Mouse (Mus musculus) heart, embryonic 11.5 days (tissue): ENCODE results near the gene Cdkn3. TPM values are rescaled to one million over a fixed set of nuclear protein-coding genes. Genes with fewer than 3 reads are reported as not detected.

ENCODE experiments used
- ATAC-seq: fragments of 200-750 bp; cut with Nextera tagmentation; replicated peaks from 2 replicates; pipeline ENCODE4 v1.8.0; 2017; ENCODE audit warnings: moderate library complexity; ENCODE audit not compliant: insufficient number of reproducible peaks, low FRiP score, low TSS enrichment
- H3K27ac ChIP-seq: fragments of 300-500 bp; sonication (generic); 2 replicates; pipeline ENCODE4 v1.5.1; 2014; ENCODE audit warnings: mild to moderate bottlenecking, low read depth, low read length
- H3K27me3 ChIP-seq: fragments of 300-500 bp; sonication (generic); 2 replicates; pipeline ENCODE4 v1.6.1; 2014; ENCODE audit warnings: mild to moderate bottlenecking, low read length, mixed read lengths; ENCODE audit not compliant: control insufficient read depth, insufficient read depth
- H3K36me3 ChIP-seq: fragments of 300-500 bp; sonication (generic); 2 replicates; pipeline ENCODE4 v1.6.1; 2014; ENCODE audit warnings: mild to moderate bottlenecking, low read length, moderate library complexity, mixed read lengths; ENCODE audit not compliant: control insufficient read depth, insufficient read depth
- H3K4me1 ChIP-seq: fragments of 300-500 bp; sonication (generic); 2 replicates; pipeline ENCODE4 v1.6.1; 2014; ENCODE audit warnings: low read length; ENCODE audit not compliant: control insufficient read depth, insufficient read depth
- H3K4me2 ChIP-seq: fragments of 300-500 bp; sonication (generic); 2 replicates; pipeline ENCODE4 v1.6.1; 2014; ENCODE audit warnings: mild to moderate bottlenecking, moderate library complexity
- H3K4me3 ChIP-seq: fragments of 300-500 bp; sonication (generic); 2 replicates; pipeline ENCODE4 v1.5.1; 2014; ENCODE audit warnings: low read depth, low read length
- H3K9ac ChIP-seq: fragments of 300-500 bp; sonication (generic); 2 replicates; pipeline ENCODE4 v1.6.1; 2014; ENCODE audit warnings: mild to moderate bottlenecking, low read depth, low read length, moderate library complexity
- H3K9me3 ChIP-seq: fragments of 300-500 bp; sonication (generic); replicated peaks from 2 replicates; pipeline ENCODE4 v1.6.1; 2016; ENCODE audit warnings: low read length; ENCODE audit not compliant: control insufficient read depth
- WGBS: fragments of 180-500 bp; shearing (Covaris S2); extraction: QIAGEN DNeasy Blood & Tissue Kit; methylation state at CpG from one replicate; pipeline ENCODE4 v1.1.7; 2014; ENCODE audit not compliant: insufficient replicate concordance; 5-methylcytosine and 5-hydroxymethylcytosine counted together
- polyA plus RNA-seq: library from polyadenylated mRNA; unstranded; fragments of >200 nt; fragmentation: Nextera tagmentation; extraction: Ambion mirVana; gene quantifications from 2 replicates; pipeline ENCODE4 v1.2.1, GENCODE M21; 2014

Gene Cdkn3
- 45.4 and 59.4 TPM in 2 replicates for polyA plus RNA-seq

- Histone ChIP-seq H3K9ac (peak within 1 kb of the TSS; percentile 72), H3K4me1 (peaks cover 4% of the 10 kb centered on the region; the same call in 1 of the 2 replicates), H3K9me3 (no peaks in the 10 kb centered on the region), H3K36me3 (no peaks in the 10 kb centered on the region), H3K27ac (0 out of 2 replicates have a peak within 1 kb of the TSS, but pooled peaks have one; percentile 50), H3K4me3 (peak within 1 kb of the TSS; percentile 83), H3K4me2 (peak within 1 kb of the TSS; percentile 95), H3K27me3 (no peaks in the 10 kb centered on the region)
- under 1% methylated on average over 54 of the region's 54 CpGs for WGBS
- ATAC-seq = peak; percentile 99
Observed at GRCm38 (mm10) chr14:46760355-46761029, at the start of gene Cdkn3. Gene Cdkn3, plus strand, starts transcription at chr14:46760541.

- 61% methylated on average over 12 of the region's 12 CpGs for WGBS
- Histone ChIP-seq H3K27ac (no peak overlapping the region), H3K4me2 (no peak overlapping the region), H3K4me1 (no peaks in the 10 kb centered on the region), H3K27me3 (no peaks in the 10 kb centered on the region; the same call in 1 of the 2 replicates), H3K4me3 (no peak overlapping the region), H3K36me3 (no peaks in the 10 kb centered on the region), H3K9ac (no peak overlapping the region), H3K9me3 (no peaks in the 10 kb centered on the region)
- ATAC-seq = no peak
Observed at GRCm38 (mm10) chr14:46718483-46718922, 41.8 kb upstream of the Cdkn3 start.

GRCm38 (mm10) chr14:46722031-46722430 lies 38.3 kb upstream of the Cdkn3 start:
- no peaks in the 10 kb centered on the region; the same call in 1 of the 2 replicates for H3K27me3 ChIP-seq
- no peak overlapping the region for H3K27ac ChIP-seq
- no peaks in the 10 kb centered on the region for H3K4me1 ChIP-seq
- no peaks in the 10 kb centered on the region for H3K36me3 ChIP-seq
- WGBS = 48% methylated on average over 5 of the region's 5 CpGs
- H3K4me2 ChIP-seq = no peak overlapping the region
- H3K9ac ChIP-seq = no peak overlapping the region
- H3K4me3 ChIP-seq = no peak overlapping the region
- no peaks in the 10 kb centered on the region for H3K9me3 ChIP-seq
- no peak for ATAC-seq

- H3K27ac ChIP-seq = no peak overlapping the region
- 26% methylated on average over 3 of the region's 3 CpGs for WGBS
- H3K4me2 ChIP-seq = no peak overlapping the region
- no peaks in the 10 kb centered on the region for H3K9me3 ChIP-seq
- H3K4me3 ChIP-seq = no peak overlapping the region
- H3K27me3 ChIP-seq = no peaks in the 10 kb centered on the region; the same call in 1 of the 2 replicates
- no peaks in the 10 kb centered on the region for H3K36me3 ChIP-seq
- no peaks in the 10 kb centered on the region for H3K4me1 ChIP-seq
- H3K9ac ChIP-seq = no peak overlapping the region
- no peak for ATAC-seq
Observed at GRCm38 (mm10) chr14:46723828-46724227, 36.5 kb upstream of the Cdkn3 start.

- no peaks in the 10 kb centered on the region for H3K4me1 ChIP-seq
- WGBS = 52% methylated on average over 5 of the region's 5 CpGs
- H3K27ac ChIP-seq = no peak overlapping the region
- H3K4me2 ChIP-seq = no peak overlapping the region
- no peak overlapping the region for H3K4me3 ChIP-seq
- no peaks in the 10 kb centered on the region for H3K36me3 ChIP-seq
- no peaks in the 10 kb centered on the region for H3K9me3 ChIP-seq
- H3K27me3 ChIP-seq = no peaks in the 10 kb centered on the region; the same call in 1 of the 2 replicates
- no peak for ATAC-seq
- H3K9ac ChIP-seq = no peak overlapping the region
Observed at GRCm38 (mm10) chr14:46724941-46725340, 35.4 kb upstream of the Cdkn3 start.

- no peaks in the 10 kb centered on the region for H3K9me3 ChIP-seq
Observed at GRCm38 (mm10) chr14:46725743-46726142, 34.6 kb upstream of the Cdkn3 start.

GRCm38 (mm10) chr14:46734262-46734661 lies 26.1 kb upstream of the Cdkn3 start:
- no peak overlapping the region for H3K27ac ChIP-seq
- WGBS = 75% methylated on average over 5 of the region's 5 CpGs
- no peaks in the 10 kb centered on the region for H3K36me3 ChIP-seq
- no peak overlapping the region for H3K4me3 ChIP-seq
- H3K4me1 ChIP-seq = no peaks in the 10 kb centered on the region
- H3K9ac ChIP-seq = no peak overlapping the region
- ATAC-seq = no peak
- H3K27me3 ChIP-seq = no peaks in the 10 kb centered on the region
- no peak overlapping the region for H3K4me2 ChIP-seq
- no peaks in the 10 kb centered on the region for H3K9me3 ChIP-seq

More at GRCm38 (mm10) chr14:46725743-46726142, 34.6 kb upstream of the Cdkn3 start:
- Histone ChIP-seq H3K27ac (no peak overlapping the region), H3K4me2 (no peak overlapping the region), H3K36me3 (no peaks in the 10 kb centered on the region), H3K4me3 (no peak overlapping the region), H3K4me1 (no peaks in the 10 kb centered on the region), H3K27me3 (no peaks in the 10 kb centered on the region), H3K9ac (no peak overlapping the region)
- 55% methylated on average over 3 of the region's 3 CpGs for WGBS
- ATAC-seq = no peak

- Histone ChIP-seq H3K4me3 (no peak overlapping the region), H3K9me3 (no peaks in the 10 kb centered on the region), H3K9ac (no peak overlapping the region), H3K27ac (no peak overlapping the region), H3K4me1 (no peaks in the 10 kb centered on the region), H3K4me2 (no peak overlapping the region), H3K27me3 (no peaks in the 10 kb centered on the region), H3K36me3 (no peaks in the 10 kb centered on the region)
- WGBS = 79% methylated on average over 14 of the region's 14 CpGs
- no peak for ATAC-seq
Observed at GRCm38 (mm10) chr14:46734761-46735455, 25.4 kb upstream of the Cdkn3 start.
